Mouse (Mus musculus): ENCODE results near the gene Tent4b. TPM values are rescaled to one million over a fixed set of nuclear protein-coding genes. Genes with fewer than 3 reads are reported as not detected.
A peak's percentile ranks its signal among the peaks of the same experiment; 100 is the strongest.

The Tent4b gene
- 10.0 and 12.0 TPM in 2 replicates for polyA plus RNA-seq (2014; fragmentation: Nextera tagmentation; extraction: Ambion mirVana)

DNA sequence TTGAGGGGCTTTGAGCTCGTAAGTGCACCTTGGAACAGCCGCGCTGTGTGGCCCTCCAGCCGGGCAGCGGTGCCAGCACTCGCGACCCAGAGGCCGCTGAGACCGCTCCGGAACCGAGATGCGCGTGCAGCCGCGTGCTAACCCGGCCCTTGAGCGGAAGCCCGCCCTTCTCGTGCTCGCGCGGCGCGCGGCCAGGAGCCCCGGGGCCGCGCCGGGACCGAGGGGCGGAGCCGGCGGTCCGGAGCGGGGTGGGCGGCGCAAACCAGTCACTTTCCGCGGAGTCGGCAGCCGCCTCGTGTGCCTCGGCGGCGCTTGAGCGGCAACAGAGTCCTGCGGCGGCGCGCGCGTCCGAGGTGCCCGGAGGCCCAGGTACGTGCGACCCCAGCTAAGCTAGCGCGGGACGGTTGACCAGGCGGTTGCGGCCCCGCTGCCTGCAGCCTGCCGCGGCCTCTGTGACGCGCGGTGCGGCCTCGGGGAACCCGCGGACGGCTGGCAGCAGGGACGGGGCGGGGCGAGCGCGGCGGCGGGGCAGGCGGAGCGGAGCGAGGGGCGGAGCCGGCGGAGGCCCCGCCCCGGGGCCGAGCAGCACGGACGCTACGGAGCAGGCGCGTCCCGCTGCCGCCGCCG lies at the start of gene Tent4b:
TSS of gene Tent4b (plus strand) at position 269 of the 627 bp plus-strand sequence.
- Histone ChIP-seq H3K36me3 (replicated peaks; ENCODE audit: control insufficient read depth, insufficient read depth, low read depth, low read length) (no peaks in the 10 kb centered on the region), H3K4me1 (ENCODE audit: control insufficient read depth, insufficient read depth, low read length) (peaks cover 4% of the 10 kb centered on the region; the same call in 1 of the 2 replicates), H3K27me3 (ENCODE audit: control insufficient read depth, insufficient read depth, low read length) (no peaks in the 10 kb centered on the region), H3K4me3 (ENCODE audit: low read depth, low read length) (peak within 1 kb of the TSS; percentile 93), H3K9me3 (replicated peaks; ENCODE audit: control insufficient read depth, low read length) (no peaks in the 10 kb centered on the region), H3K4me2 (ENCODE audit: low read depth, low read length) (peak within 1 kb of the TSS; percentile 92), H3K27ac (replicated peaks; ENCODE audit: low read depth, low read length) (peak within 1 kb of the TSS; percentile 86), H3K9ac (replicated peaks; ENCODE audit: low read length) (peak within 1 kb of the TSS; percentile 87)
- ATAC-seq (replicated peaks; ENCODE audit: insufficient number of reproducible peaks, low FRiP score, low TSS enrichment, low read depth) = peak; percentile 82
- peak; percentile 93 for DNase-seq (ENCODE audit: low spot score)
- WGBS = under 1% methylated on average over 68 of the region's 97 CpGs

DNA sequence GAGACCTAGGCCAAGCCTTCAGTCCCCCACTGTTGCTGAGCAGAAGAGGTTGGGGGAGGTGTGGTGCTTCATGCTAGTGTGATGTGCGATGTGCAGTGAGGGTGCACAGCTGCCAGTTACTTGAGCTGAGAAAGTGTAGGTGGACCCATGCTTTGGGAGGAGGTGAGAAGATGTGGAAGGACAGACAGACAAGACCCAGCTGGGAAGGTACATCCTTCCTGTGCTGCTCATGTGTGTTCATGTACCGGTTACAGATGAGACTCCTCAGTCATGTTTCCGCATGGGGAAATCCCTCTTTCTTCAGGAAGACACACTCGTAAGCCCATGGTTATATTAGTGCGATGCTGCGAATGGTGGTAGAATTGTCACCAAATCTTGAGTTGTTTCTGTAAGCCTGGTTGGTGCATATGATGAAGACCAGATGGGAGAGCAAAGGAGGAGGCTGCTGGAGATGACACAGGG lies 48.1 kb upstream of the Tent4b start:
- ATAC-seq (replicated peaks; ENCODE audit: insufficient number of reproducible peaks, low FRiP score, low TSS enrichment, low read depth) = no peak
- 92% methylated on average over 6 of the region's 6 CpGs for WGBS
- H3K36me3 ChIP-seq (replicated peaks; ENCODE audit: control insufficient read depth, insufficient read depth, low read depth, low read length) = peaks cover 6% of the 10 kb centered on the region

DNA sequence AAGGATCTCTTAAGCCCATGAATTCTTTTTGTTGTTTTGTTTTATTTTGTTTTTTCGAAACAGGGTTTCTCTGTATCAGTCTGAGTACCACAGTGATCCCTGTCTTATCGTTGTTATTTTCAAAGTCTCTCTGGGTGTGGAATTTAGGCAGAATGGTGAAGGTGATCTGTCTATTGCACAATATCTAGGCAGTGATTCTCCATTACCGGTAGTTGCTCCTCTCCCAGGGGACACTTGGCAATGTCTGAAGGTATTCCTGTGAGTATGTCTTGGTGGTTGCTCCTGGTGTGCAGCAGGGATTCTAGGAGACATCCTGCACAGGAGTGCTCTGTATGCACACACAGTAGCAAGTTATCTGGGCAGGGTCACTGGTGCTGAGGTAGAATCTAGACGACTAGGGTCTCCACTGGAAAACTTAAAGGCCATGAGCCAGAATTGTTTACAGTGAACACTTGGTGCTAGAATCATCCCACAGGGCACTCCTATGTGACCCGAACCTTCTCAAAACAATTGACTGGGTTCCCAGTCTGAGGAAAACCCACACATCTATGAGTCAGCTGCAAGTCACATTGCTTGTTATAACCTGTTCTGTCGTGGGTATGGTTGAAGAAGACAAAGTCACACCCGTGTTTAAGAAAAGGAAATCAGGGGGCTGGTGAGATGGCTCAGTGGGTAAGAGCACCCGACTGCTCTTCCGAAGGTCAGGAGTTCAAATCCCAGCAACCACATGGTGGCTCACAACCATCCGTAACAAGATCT lies 38.6 kb upstream of the Tent4b start:
- 91% methylated on average over 10 of the region's 10 CpGs for WGBS
- Histone ChIP-seq H3K4me3 (ENCODE audit: low read depth, low read length) (no peak overlapping the region), H3K9me3 (replicated peaks; ENCODE audit: control insufficient read depth, low read length) (no peaks in the 10 kb centered on the region), H3K36me3 (replicated peaks; ENCODE audit: control insufficient read depth, insufficient read depth, low read depth, low read length) (peaks cover 7% of the 10 kb centered on the region), H3K27ac (replicated peaks; ENCODE audit: low read depth, low read length) (no peak overlapping the region), H3K4me1 (ENCODE audit: control insufficient read depth, insufficient read depth, low read length) (no peaks in the 10 kb centered on the region), H3K9ac (replicated peaks; ENCODE audit: low read length) (no peak overlapping the region), H3K4me2 (ENCODE audit: low read depth, low read length) (no peak overlapping the region), H3K27me3 (ENCODE audit: control insufficient read depth, insufficient read depth, low read length) (no peaks in the 10 kb centered on the region)
- DNase-seq (ENCODE audit: low spot score) (no peak), ATAC-seq (replicated peaks; ENCODE audit: insufficient number of reproducible peaks, low FRiP score, low TSS enrichment, low read depth) (no peak)

More for the DNA sequence above, 48.1 kb upstream of the Tent4b start:
- H3K4me1 ChIP-seq (ENCODE audit: control insufficient read depth, insufficient read depth, low read length) = no peaks in the 10 kb centered on the region
- H3K27me3 ChIP-seq (ENCODE audit: control insufficient read depth, insufficient read depth, low read length) = no peaks in the 10 kb centered on the region
- DNase-seq (ENCODE audit: low spot score) = no peak
- no peak overlapping the region for H3K9ac ChIP-seq (replicated peaks; ENCODE audit: low read length)
- H3K27ac ChIP-seq (replicated peaks; ENCODE audit: low read depth, low read length) = no peak overlapping the region
- no peaks in the 10 kb centered on the region for H3K9me3 ChIP-seq (replicated peaks; ENCODE audit: control insufficient read depth, low read length)
- no peak overlapping the region for H3K4me3 ChIP-seq (ENCODE audit: low read depth, low read length)
- no peak overlapping the region for H3K4me2 ChIP-seq (ENCODE audit: low read depth, low read length)

DNA sequence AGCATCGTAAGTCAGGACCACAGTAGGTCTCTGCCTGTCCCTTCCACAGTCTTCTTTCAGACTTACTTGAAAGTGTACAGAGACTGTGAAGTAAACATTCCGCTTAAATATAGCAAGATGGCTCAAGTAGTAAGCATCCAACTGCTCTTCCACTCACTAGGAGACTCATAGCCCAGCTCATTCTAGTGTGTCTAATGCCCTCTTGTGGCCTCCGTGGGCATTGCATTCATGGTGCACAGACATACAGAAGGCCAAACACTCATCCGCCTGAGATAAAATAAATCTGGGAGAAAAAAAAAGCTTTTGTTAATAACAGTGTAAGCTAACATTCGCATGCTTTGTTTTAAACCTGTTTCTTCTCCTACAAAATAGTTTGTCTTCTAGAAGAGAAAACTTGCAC lies 37.6 kb upstream of the Tent4b start:
- H3K36me3 ChIP-seq (replicated peaks; ENCODE audit: control insufficient read depth, insufficient read depth, low read depth, low read length) = peaks cover 5% of the 10 kb centered on the region
- DNase-seq (ENCODE audit: low spot score) (peak; percentile 80), ATAC-seq (replicated peaks; ENCODE audit: insufficient number of reproducible peaks, low FRiP score, low TSS enrichment, low read depth) (no peak)
- H3K4me3 ChIP-seq (ENCODE audit: low read depth, low read length) = no peak overlapping the region
- H3K27ac ChIP-seq (replicated peaks; ENCODE audit: low read depth, low read length) = no peak overlapping the region
- no peaks in the 10 kb centered on the region for H3K27me3 ChIP-seq (ENCODE audit: control insufficient read depth, insufficient read depth, low read length)
- H3K4me2 ChIP-seq (ENCODE audit: low read depth, low read length) = no peak overlapping the region
- H3K4me1 ChIP-seq (ENCODE audit: control insufficient read depth, insufficient read depth, low read length) = no peaks in the 10 kb centered on the region
- WGBS = 70% methylated on average over 5 of the region's 5 CpGs
- H3K9ac ChIP-seq (replicated peaks; ENCODE audit: low read length) = no peak overlapping the region
- H3K9me3 ChIP-seq (replicated peaks; ENCODE audit: control insufficient read depth, low read length) = no peaks in the 10 kb centered on the region

DNA sequence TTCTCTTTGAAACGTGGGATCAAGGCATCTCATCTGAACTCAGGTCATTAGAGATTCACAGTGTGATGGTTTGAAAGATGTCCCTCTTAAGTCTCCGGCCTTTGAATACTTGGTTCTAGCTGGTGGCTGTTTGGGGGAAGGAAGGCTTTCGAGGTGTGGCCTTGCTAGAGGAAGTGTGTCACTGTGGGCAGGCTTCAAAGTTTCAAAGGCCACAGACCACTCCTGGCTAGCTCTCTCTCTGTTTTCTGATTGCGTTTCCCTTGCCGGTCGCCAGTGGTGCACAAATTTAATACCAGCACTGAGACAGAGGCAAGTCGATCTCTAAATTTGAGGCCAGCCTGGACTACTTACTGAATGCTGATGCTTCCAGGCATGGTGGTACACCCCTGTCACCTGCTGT lies 23.7 kb upstream of the Tent4b start:
- no peak overlapping the region for H3K9ac ChIP-seq (replicated peaks; ENCODE audit: low read length)
- no peaks in the 10 kb centered on the region for H3K27me3 ChIP-seq (ENCODE audit: control insufficient read depth, insufficient read depth, low read length)
- no peak overlapping the region for H3K4me2 ChIP-seq (ENCODE audit: low read depth, low read length)
- DNase-seq (ENCODE audit: low spot score) = no peak
- no peak for ATAC-seq (replicated peaks; ENCODE audit: insufficient number of reproducible peaks, low FRiP score, low TSS enrichment, low read depth)
- no peaks in the 10 kb centered on the region for H3K9me3 ChIP-seq (replicated peaks; ENCODE audit: control insufficient read depth, low read length)
- WGBS = 90% methylated on average over 7 of the region's 7 CpGs
- no peak overlapping the region for H3K27ac ChIP-seq (replicated peaks; ENCODE audit: low read depth, low read length)
- H3K36me3 ChIP-seq (replicated peaks; ENCODE audit: control insufficient read depth, insufficient read depth, low read depth, low read length) = peaks cover 4% of the 10 kb centered on the region; the same call in 1 of the 2 replicates
- H3K4me1 ChIP-seq (ENCODE audit: control insufficient read depth, insufficient read depth, low read length) = no peaks in the 10 kb centered on the region
- no peak overlapping the region for H3K4me3 ChIP-seq (ENCODE audit: low read depth, low read length)

DNA sequence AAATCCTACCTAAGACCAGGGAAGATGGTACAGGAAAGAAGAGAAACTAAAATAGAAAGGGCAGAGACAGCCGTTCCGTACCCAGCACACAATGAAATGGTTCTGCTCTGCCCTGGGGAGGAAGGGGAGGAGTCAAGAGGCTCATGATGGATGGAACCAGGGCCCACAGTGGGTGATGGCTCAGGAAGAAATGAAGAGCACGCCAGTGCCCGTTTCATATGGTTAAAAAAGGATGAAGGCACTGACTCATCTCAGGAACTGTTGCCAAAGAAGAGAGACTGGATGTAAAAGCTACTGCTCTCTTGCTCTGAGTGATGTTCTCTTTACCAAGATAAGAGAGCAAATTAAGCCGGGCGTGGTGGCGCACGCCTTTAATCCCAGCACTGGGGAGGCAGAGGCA lies 21.7 kb upstream of the Tent4b start:
- H3K4me2 ChIP-seq (ENCODE audit: low read depth, low read length) = no peak overlapping the region
- no peak for ATAC-seq (replicated peaks; ENCODE audit: insufficient number of reproducible peaks, low FRiP score, low TSS enrichment, low read depth)
- H3K4me1 ChIP-seq (ENCODE audit: control insufficient read depth, insufficient read depth, low read length) = no peaks in the 10 kb centered on the region
- H3K36me3 ChIP-seq (replicated peaks; ENCODE audit: control insufficient read depth, insufficient read depth, low read depth, low read length) = no peaks in the 10 kb centered on the region
- no peaks in the 10 kb centered on the region for H3K27me3 ChIP-seq (ENCODE audit: control insufficient read depth, insufficient read depth, low read length)
- no peak overlapping the region for H3K4me3 ChIP-seq (ENCODE audit: low read depth, low read length)
- H3K9ac ChIP-seq (replicated peaks; ENCODE audit: low read length) = no peak overlapping the region
- no peak overlapping the region for H3K27ac ChIP-seq (replicated peaks; ENCODE audit: low read depth, low read length)
- WGBS = 90% methylated on average over 8 of the region's 8 CpGs
- H3K9me3 ChIP-seq (replicated peaks; ENCODE audit: control insufficient read depth, low read length) = no peaks in the 10 kb centered on the region
- DNase-seq (ENCODE audit: low spot score) = no peak

DNA sequence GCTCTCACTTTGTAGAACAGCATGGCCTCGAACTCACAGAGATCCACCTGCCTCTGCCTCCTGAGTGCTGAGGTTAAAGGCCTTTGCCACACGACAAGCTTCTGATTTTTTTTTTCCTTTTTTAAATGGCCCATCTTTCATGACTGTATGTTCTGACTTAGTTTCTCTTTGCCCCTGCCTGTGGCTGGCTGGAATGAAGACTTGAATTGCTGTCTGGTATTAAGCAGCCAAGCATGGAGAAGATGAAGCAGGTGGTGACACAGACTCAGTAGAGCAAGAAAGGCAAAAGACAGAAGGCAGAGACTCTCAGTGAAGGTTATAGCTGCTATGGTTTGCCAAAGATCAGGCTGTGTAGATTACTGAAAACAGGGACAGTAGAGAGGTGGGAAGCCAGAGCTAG lies 15.9 kb upstream of the Tent4b start:
- Histone ChIP-seq H3K4me2 (ENCODE audit: low read depth, low read length) (no peak overlapping the region), H3K9ac (replicated peaks; ENCODE audit: low read length) (no peak overlapping the region), H3K27me3 (ENCODE audit: control insufficient read depth, insufficient read depth, low read length) (no peaks in the 10 kb centered on the region), H3K27ac (replicated peaks; ENCODE audit: low read depth, low read length) (no peak overlapping the region), H3K9me3 (replicated peaks; ENCODE audit: control insufficient read depth, low read length) (no peaks in the 10 kb centered on the region), H3K4me3 (ENCODE audit: low read depth, low read length) (no peak overlapping the region), H3K36me3 (replicated peaks; ENCODE audit: control insufficient read depth, insufficient read depth, low read depth, low read length) (no peaks in the 10 kb centered on the region), H3K4me1 (ENCODE audit: control insufficient read depth, insufficient read depth, low read length) (no peaks in the 10 kb centered on the region)
- DNase-seq (ENCODE audit: low spot score) (no peak), ATAC-seq (replicated peaks; ENCODE audit: insufficient number of reproducible peaks, low FRiP score, low TSS enrichment, low read depth) (no peak)
- 79% methylated on average over 2 of the region's 2 CpGs for WGBS

DNA sequence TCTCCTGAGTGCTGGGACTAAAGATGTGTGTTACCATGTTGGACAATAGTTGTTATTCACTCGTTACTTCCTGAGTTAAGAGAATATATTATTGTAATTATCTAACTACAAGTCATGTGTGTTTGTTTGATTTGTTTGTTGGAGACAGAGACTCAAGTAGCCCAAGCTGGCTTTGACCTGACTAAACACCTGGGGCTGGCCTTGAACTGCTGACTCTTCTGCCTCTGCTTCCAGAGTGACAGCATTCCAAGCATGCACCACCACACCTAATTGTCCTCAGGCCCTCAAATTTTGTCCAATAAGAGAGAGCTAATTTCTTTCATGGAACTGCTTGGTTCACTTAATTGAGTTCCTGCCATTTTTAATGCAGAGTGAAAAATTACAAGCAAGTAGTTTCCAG lies 14.1 kb upstream of the Tent4b start:
- H3K4me2 ChIP-seq (ENCODE audit: low read depth, low read length) = no peak overlapping the region
- no peaks in the 10 kb centered on the region for H3K4me1 ChIP-seq (ENCODE audit: control insufficient read depth, insufficient read depth, low read length)
- H3K36me3 ChIP-seq (replicated peaks; ENCODE audit: control insufficient read depth, insufficient read depth, low read depth, low read length) = no peaks in the 10 kb centered on the region
- H3K27me3 ChIP-seq (ENCODE audit: control insufficient read depth, insufficient read depth, low read length) = no peaks in the 10 kb centered on the region
- no peak overlapping the region for H3K9ac ChIP-seq (replicated peaks; ENCODE audit: low read length)
- 93% methylated on average over 1 of the region's 1 CpGs for WGBS
- DNase-seq (ENCODE audit: low spot score) = no peak
- ATAC-seq (replicated peaks; ENCODE audit: insufficient number of reproducible peaks, low FRiP score, low TSS enrichment, low read depth) = no peak
- H3K4me3 ChIP-seq (ENCODE audit: low read depth, low read length) = no peak overlapping the region
- no peak overlapping the region for H3K27ac ChIP-seq (replicated peaks; ENCODE audit: low read depth, low read length)
- no peaks in the 10 kb centered on the region for H3K9me3 ChIP-seq (replicated peaks; ENCODE audit: control insufficient read depth, low read length)
